Mouse (Mus musculus) left cerebral cortex, adult 8-10 months (tissue): Measurements from ENCODE around the gene Sirt7. TPM values are rescaled to one million over a fixed set of nuclear protein-coding genes. Genes with fewer than 3 reads are reported as not detected.
"Not testable (repeated sequence)": the region's sequence is repeated elsewhere in the genome, so short reads cannot be mapped to it uniquely, and the experiment has no call there.

Experiments
- DNase-seq, 2 experiments: peaks; one replicate each; pipeline ENCODE4 v3.0.0; 2022; ENCODE audit warnings: low spot score in 2 of 2
- total RNA-seq, 4 experiments: library from RNA; stranded (reverse); gene quantifications; 2 replicates each; pipeline ENCODE4 v1.2.4; 2022

The Sirt7 gene
- total RNA-seq, 4 experiments from 2014 or later, result 30.5 to 45.3 (median 34.7) TPM

DNA sequence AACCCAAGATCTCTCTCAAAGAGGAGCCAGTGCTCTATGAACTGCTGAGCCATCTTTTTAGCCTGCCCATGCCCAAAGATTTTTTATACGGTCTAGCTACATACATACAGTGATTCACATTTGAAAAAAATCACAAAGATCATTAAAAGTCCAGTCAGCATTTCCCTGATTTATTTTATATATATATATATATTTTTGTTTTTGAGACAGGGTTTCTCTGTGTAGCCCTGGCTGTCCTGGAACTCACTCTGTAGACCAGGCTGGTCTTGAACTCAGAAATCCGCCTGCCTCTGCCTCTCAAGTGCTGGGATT, 42.1 kb downstream of the Sirt7 start:
- not testable (repeated sequence) for DNase-seq

GRCm38 (mm10) chr11:120582268-120582981, 42.6 kb downstream of the Sirt7 start:
- DNase-seq, result no peak

- DNase-seq, result peak; percentile 80 to 88
Measured at GRCm38 (mm10) chr11:120581490-120582267, 43.4 kb downstream of the Sirt7 start, which contains the start of gene Arhgdia. TSS of gene Arhgdia (minus strand) at chr11:120581624.

GRCm38 (mm10) chr11:120580871-120581331, 44.1 kb downstream of the Sirt7 start:
- DNase-seq, result no peak

- no peak for DNase-seq
Measured at GRCm38 (mm10) chr11:120580190-120580589, 44.9 kb downstream of the Sirt7 start.

GRCm38 (mm10) chr11:120579316-120580107, 45.5 kb downstream of the Sirt7 start:
- no peak for DNase-seq

DNA sequence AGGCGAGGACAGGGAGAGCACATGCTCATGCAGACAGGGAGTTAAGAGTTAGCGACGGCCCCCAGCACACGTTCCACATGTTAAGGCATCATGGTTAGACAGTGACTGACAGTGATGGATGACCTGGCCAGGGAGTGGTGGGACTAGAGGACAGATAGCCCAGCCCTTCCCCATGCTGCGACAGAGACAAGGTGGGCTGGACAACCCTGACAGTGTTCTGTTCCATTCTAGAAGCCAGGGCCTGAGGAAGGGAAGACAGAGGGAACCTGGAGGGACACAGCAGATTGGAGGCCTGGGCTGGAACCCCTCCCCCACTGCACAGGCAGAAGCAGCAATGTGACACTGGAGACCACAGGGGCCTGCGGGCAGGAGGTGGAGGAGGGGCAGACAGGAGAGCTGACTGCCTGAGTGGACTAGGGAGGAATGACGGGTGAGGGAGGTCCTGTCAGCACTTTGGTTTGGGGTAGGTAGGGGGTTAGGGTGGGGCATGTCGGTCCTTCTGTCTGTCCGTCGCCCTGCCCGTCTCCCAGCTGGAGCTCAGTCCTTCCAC, 46.3 kb downstream of the Sirt7 start:
- no peak for DNase-seq

GRCm38 (mm10) chr11:120578024-120578693, 46.9 kb downstream of the Sirt7 start:
- no peak for DNase-seq

DNA sequence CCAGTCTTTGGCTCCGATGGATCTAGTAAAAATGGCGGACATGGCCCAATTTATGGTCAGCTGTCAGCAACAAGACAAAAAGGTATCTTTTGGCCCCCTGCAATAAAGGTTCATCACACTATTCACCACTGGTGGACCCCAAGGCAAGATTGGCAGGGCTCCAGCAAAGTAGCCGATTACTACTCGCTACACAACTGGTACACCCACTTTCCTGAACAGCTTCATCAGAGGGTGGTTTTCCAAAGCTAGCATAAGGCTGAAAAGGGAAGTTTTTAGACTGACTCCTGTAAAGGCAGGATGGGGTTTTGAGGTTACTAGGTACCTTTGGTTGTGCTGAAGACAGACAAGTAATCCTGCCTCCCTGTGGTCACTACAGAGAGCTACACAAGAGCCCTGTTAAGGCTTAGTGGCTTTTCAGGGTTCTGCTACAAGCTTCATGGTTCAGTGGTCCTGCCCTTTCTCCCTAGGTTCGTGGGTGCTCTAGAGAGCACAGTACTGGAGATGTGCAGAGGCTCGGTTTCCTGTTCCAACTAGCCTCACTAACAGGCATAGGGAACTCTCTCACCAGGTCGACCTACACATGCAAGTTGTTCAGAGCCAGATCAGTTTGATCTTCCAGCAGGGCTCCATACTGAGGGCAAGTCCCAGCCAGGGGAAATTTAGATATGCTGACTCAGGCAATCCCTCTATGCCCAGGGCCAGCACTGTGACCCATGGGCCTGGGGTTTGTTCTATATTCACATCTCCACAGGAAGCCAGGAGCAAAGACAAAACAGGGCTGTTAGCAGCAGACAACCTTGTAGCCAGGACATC, 47.6 kb downstream of the Sirt7 start:
- no peak for DNase-seq

DNA sequence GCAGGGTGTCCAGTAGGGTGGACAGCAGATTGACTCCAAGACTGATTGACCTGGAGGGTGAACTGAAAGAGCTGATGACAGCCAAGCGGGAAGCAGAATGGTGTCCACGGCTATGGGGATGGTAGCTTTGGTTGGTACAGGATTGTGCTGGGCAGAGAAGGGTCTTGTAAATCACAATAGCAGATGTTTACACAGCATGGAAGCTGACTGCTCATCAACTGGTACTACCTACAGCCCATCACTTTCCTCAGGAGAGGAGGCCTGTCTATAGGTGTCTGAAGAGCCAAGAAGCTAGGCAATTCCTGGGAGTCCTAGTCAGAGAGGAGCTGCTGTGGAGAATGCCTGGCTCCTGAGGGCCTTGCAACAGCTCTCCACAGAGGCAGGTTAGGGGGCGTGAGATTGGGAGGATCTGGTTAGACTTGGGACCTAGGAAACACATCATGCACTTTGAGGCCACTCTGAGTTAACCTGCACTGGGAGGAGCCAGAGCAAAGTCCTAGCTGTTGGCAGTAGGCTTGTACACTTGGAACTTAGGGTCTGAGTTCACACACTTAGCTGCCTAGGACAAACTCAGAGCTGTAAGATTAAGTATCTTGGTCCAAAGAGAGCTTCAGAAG, 48.6 kb downstream of the Sirt7 start:
- no peak for DNase-seq

- no peak for DNase-seq
Measured at GRCm38 (mm10) chr11:120575940-120576339, 49.1 kb downstream of the Sirt7 start.

- no peak for DNase-seq
Measured at GRCm38 (mm10) chr11:120575046-120575445, 50.0 kb downstream of the Sirt7 start.

GRCm38 (mm10) chr11:120574278-120574600, 50.8 kb downstream of the Sirt7 start:
- no peak for DNase-seq

DNA sequence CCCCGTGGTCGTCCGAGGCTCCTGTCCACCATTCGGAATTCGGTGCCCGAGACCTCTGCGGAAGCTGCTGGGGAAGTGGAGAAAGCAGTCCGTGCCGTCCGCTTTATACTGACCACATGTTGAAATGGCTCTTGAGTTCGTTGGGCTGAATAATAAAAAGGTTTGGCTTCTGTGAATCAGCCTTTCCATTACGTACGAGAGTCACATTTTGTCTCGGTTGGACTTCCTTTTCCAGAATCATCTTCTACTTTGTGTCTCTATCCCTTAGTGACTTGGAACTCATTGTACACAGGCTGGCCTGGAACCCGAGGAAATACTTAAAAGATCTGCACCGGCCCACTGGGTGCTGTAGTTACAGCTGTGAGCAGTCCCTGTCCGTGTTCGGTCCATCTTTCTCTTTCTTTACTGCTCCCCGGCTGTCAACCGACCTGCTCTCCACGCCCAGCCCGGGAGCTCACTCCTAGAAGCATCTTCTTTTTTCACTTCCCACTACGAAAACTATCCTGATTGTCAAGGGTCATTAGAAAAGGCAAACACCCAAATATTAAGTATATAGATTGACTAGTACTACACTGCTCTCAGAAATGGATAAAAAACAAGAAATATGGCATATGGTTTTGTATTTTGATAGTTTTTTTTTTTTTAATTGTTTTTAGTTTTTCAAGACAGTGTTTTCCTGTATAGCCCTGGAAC, 51.3 kb downstream of the Sirt7 start:
- no peak for DNase-seq

DNA sequence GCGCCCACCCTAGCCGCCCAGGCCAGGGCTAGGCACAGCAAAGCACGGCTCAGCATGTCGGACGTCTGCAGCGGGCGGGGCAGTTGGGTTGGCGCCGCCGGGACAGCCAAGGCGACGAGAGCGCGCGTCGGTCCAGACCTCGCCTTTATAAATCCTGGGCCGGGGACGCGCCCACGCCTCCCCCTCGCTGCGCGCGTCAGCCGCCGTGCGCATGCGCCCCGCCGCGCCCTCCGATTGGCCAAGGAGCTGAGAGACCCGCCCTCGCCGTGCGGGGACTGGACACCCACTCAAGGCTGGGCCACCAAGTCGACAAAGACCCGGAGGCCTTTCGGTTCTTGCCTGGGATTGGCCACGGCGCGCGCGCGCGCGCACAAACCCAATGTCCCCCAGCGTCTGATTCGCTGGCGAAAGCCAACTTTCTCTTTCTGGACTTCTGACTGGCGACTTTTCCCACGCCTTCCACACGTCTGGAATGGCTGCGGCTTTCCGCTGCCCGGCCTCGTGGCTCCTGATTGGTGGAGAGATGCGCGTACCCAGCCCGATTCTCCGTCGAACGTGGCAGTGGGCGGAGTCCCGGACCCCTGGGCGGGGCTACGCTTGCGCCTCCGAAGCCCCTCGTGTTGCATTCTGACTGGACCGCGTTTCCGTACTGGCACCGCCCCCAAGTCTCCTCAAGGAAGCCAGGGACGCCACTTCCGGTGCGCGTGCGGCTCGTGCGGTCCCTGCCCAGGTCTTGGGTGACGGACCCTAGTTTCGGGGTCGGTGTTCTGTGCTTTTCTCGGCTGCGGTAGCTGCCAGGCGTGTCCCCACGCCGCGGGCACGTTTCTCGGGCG, 52.1 kb downstream of the Sirt7 start, which contains the start of gene P4hb:
P4hb (minus strand) TSS at position 502 of the 833 bp plus-strand sequence.
- peak; percentile 97 to 100 for DNase-seq

- no peak for DNase-seq
Measured at GRCm38 (mm10) chr11:120572417-120572751, 52.7 kb downstream of the Sirt7 start.

DNA sequence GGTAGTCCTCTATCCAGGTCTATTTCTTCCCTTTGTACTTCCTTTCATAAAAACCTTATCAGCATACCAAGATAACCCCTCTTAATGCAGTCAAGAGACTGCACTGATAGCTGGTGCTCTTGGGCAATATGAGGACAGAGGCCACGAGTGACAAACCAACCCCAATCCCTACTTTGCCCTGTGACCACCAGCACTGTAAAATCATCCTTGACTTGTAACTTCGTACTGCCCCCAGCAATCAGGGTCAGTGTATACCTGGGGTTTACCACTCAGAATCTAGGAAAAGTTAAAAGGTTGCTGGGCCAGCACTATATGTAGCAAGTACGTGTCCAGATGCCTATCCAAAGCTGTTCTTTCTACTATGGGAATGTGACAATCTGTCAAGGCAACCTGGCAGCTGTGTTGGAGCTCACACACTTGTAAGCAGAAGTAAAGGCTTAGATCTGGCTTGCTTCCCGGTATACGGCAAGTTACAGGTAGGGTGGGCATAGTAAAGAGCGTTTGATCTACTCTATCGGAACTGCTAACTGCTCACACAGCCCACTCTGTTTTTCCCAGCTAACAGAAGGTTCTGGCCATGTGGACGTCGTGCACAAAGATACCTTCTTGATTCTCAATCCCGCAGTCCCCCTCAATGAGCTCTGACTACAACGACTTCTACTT, 53.2 kb downstream of the Sirt7 start:
- no peak for DNase-seq

- DNase-seq, result no peak
Measured at GRCm38 (mm10) chr11:120571122-120571521, 53.9 kb downstream of the Sirt7 start.
